Mouse (Mus musculus) liver, embryonic 16.5 days (tissue): ENCODE measurements around the gene Nrgn. TPM values are rescaled to one million over a fixed set of nuclear protein-coding genes. Genes with fewer than 3 reads are reported as not detected.

Experiments
- ATAC-seq: fragments of 200-750 bp; cut with Nextera tagmentation; 2 replicates; pipeline ENCODE4 v1.8.0; 2017; ENCODE audit warnings: low read depth, mild to moderate bottlenecking, moderate number of reproducible peaks, moderate library complexity
- H3K27ac ChIP-seq: fragments of 300-500 bp; sonication (generic); 2 replicates; pipeline ENCODE4 v1.5.1; 2014; ENCODE audit warnings: mild to moderate bottlenecking, low read length
- H3K27me3 ChIP-seq: fragments of 300-500 bp; sonication (generic); 2 replicates; pipeline ENCODE4 v1.6.1; 2014; ENCODE audit warnings: low read depth, low read length, mixed read lengths; ENCODE audit not compliant: control insufficient read depth, insufficient read depth
- H3K36me3 ChIP-seq: fragments of 300-500 bp; sonication (generic); 2 replicates; pipeline ENCODE4 v1.6.1; 2014; ENCODE audit warnings: mild to moderate bottlenecking; ENCODE audit not compliant: control insufficient read depth, insufficient read depth
- H3K4me1 ChIP-seq: fragments of 300-500 bp; sonication (generic); 2 replicates; pipeline ENCODE4 v1.6.1; 2014; ENCODE audit warnings: low read depth, low read length, mixed read lengths; ENCODE audit not compliant: control insufficient read depth
- H3K4me2 ChIP-seq: fragments of 300-500 bp; sonication (generic); 2 replicates; pipeline ENCODE4 v1.6.1; 2014; ENCODE audit warnings: low read depth, low read length, mixed read lengths
- H3K4me3 ChIP-seq: fragments of 300-500 bp; sonication (generic); 2 replicates; pipeline ENCODE4 v1.5.1; 2014; ENCODE audit warnings: low read depth, mild to moderate bottlenecking, low read length
- H3K9ac ChIP-seq: fragments of 300-500 bp; sonication (generic); 2 replicates; pipeline ENCODE4 v1.6.1; 2014; ENCODE audit warnings: low read depth, low read length
- H3K9me3 ChIP-seq: fragments of 300-500 bp; sonication (generic); replicated peaks from 2 replicates; pipeline ENCODE4 v1.6.1; 2016; ENCODE audit warnings: low read length; ENCODE audit not compliant: control insufficient read depth
- WGBS: fragments of 180-500 bp; shearing (Covaris S2); extraction: QIAGEN DNeasy Blood & Tissue Kit; methylation state at CpG from one replicate; pipeline ENCODE4 v1.1.7; 2014; ENCODE audit not compliant: insufficient replicate concordance; 5-methylcytosine and 5-hydroxymethylcytosine counted together
- polyA plus RNA-seq: library from polyadenylated mRNA; unstranded; fragments of >200 nt; fragmentation: Nextera tagmentation; extraction: Ambion mirVana; gene quantifications from 2 replicates; pipeline ENCODE4 v1.2.1, GENCODE M21; 2015

Gene Nrgn
- polyA plus RNA-seq, 1 experiment from 2014 or later: 6.3 TPM

GRCm38 (mm10) chr9:37583594-37583993 is 30.9 kb upstream of the Nrgn start:
- no peaks in the 10 kb centered on the region for H3K9me3 ChIP-seq
- no peak overlapping the region for H3K4me3 ChIP-seq
- no peak overlapping the region for H3K4me2 ChIP-seq
- H3K27me3 ChIP-seq: no peaks in the 10 kb centered on the region
- 70% methylated on average over 5 of the region's 5 CpGs for WGBS
- H3K9ac ChIP-seq: no peak overlapping the region
- H3K36me3 ChIP-seq: no peaks in the 10 kb centered on the region
- ATAC-seq: no peak
- H3K4me1 ChIP-seq: no peaks in the 10 kb centered on the region
- no peak overlapping the region for H3K27ac ChIP-seq

- ATAC-seq: peak; percentile 27; the same call in 1 of the 2 replicates
- H3K4me1 ChIP-seq: peaks cover 7% of the 10 kb centered on the region
- H3K9ac ChIP-seq: no peak overlapping the region
- no peaks in the 10 kb centered on the region for H3K9me3 ChIP-seq
- H3K36me3 ChIP-seq: no peaks in the 10 kb centered on the region
- H3K27ac ChIP-seq: no peak overlapping the region
- H3K4me2 ChIP-seq: peak overlapping the region; percentile 8; the same call in 1 of the 2 replicates
- H3K27me3 ChIP-seq: no peaks in the 10 kb centered on the region
- WGBS: 16% methylated on average over 14 of the region's 14 CpGs
- H3K4me3 ChIP-seq: no peak overlapping the region
Measured at GRCm38 (mm10) chr9:37576436-37576930, 23.8 kb upstream of the Nrgn start.

DNA sequence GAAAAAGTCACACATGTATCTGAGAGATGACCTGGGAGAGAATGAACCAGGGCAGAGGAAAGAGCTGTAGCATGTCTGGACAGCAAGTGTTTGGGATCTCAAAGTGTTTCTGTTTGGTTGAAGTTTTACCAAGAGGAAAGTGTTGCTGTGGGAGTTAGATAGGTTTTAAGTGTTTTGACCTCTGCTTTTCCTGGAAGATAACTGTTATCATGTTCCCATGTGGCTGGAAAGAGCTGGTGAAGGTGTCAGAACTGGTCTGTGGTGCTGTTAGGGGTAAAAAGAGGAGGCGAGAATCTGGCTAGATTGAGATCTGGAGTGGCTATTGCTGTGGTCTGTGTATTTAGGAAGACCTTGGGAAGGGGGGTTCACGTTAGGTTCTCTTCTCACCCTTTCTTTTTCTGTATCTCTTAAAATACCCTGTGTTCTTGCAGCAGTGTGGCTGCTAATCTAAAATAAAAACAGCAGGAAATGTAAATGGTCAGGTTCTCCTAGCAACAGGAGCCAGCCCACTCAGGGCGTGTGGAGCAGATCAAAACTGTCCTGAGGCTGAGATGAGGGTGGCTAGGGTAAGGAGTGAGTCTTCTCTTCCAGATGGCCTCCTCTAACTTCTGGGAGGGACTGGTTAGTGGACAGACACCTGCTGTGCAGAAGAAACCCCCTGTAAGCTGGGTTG is 19.6 kb upstream of the Nrgn start:
- Histone ChIP-seq H3K27ac (no peak overlapping the region), H3K4me1 (peaks cover 27% of the 10 kb centered on the region), H3K4me2 (no peak overlapping the region), H3K4me3 (no peak overlapping the region), H3K9me3 (no peaks in the 10 kb centered on the region), H3K36me3 (no peaks in the 10 kb centered on the region), H3K9ac (no peak overlapping the region), H3K27me3 (no peaks in the 10 kb centered on the region)
- no peak for ATAC-seq
- WGBS: 26% methylated on average over 3 of the region's 3 CpGs

DNA sequence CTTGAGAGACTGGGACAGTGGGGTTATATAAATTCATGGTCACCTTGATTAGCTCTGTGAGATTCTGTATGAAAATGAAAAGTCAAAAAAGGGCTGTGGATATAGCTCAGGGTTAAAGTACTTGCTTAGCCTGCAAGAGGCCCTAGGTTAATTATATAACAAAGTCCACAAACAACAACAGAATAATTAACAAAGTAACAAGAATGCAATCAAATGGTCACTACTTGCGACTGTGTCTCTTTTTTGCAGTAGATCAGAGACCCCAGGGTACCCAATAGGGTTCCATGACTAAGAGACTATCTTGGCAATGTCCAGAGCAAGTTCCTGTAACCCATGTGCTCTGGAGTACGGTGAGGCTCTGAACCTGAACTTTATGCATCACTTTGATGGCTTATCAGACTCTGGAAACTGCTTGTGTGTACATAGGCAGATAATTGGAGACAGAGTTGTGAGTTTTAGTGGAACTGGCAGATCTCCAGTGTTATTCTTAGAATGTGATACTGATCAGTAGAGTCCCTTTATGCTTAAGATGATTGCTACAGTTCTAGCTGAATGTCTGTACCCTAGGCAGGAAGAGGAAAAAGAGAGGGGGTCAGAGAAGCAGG is 16.6 kb upstream of the Nrgn start:
- 30% methylated on average over 2 of the region's 2 CpGs for WGBS
- Histone ChIP-seq H3K27ac (no peak overlapping the region), H3K9me3 (no peaks in the 10 kb centered on the region), H3K4me2 (no peak overlapping the region), H3K27me3 (no peaks in the 10 kb centered on the region), H3K9ac (no peak overlapping the region), H3K36me3 (no peaks in the 10 kb centered on the region), H3K4me1 (peaks cover 31% of the 10 kb centered on the region), H3K4me3 (no peak overlapping the region)
- peak; percentile 56 for ATAC-seq

- no peak for ATAC-seq
- Histone ChIP-seq H3K4me2 (no peak overlapping the region), H3K36me3 (no peaks in the 10 kb centered on the region), H3K4me1 (peaks cover 34% of the 10 kb centered on the region), H3K27ac (no peak overlapping the region), H3K27me3 (no peaks in the 10 kb centered on the region), H3K4me3 (no peak overlapping the region), H3K9me3 (no peaks in the 10 kb centered on the region), H3K9ac (no peak overlapping the region)
- WGBS: 35% methylated on average over 4 of the region's 4 CpGs
Measured at GRCm38 (mm10) chr9:37568605-37569214, 16.0 kb upstream of the Nrgn start.

GRCm38 (mm10) chr9:37567892-37568604 is 15.3 kb upstream of the Nrgn start:
- 0 out of 2 replicates have a peak overlapping the region, but pooled peaks have one; percentile 2 for H3K4me3 ChIP-seq
- peak overlapping the region; percentile 13; the same call in 1 of the 2 replicates for H3K9ac ChIP-seq
- H3K36me3 ChIP-seq: no peaks in the 10 kb centered on the region
- peak overlapping the region; percentile 39 for H3K4me2 ChIP-seq
- no peaks in the 10 kb centered on the region for H3K9me3 ChIP-seq
- peaks cover 34% of the 10 kb centered on the region for H3K4me1 ChIP-seq
- peak; percentile 35 for ATAC-seq
- H3K27me3 ChIP-seq: no peaks in the 10 kb centered on the region
- WGBS: 8% methylated on average over 15 of the region's 15 CpGs
- no peak overlapping the region for H3K27ac ChIP-seq

GRCm38 (mm10) chr9:37567454-37567853 is 14.8 kb upstream of the Nrgn start:
- no peaks in the 10 kb centered on the region for H3K9me3 ChIP-seq
- peak; percentile 43; the same call in 1 of the 2 replicates for ATAC-seq
- no peak overlapping the region for H3K27ac ChIP-seq
- peaks cover 30% of the 10 kb centered on the region for H3K4me1 ChIP-seq
- no peak overlapping the region for H3K4me3 ChIP-seq
- no peaks in the 10 kb centered on the region for H3K27me3 ChIP-seq
- peak overlapping the region; percentile 39 for H3K4me2 ChIP-seq
- no peaks in the 10 kb centered on the region for H3K36me3 ChIP-seq
- H3K9ac ChIP-seq: no peak overlapping the region; the same call in 1 of the 2 replicates
- 21% methylated on average over 5 of the region's 5 CpGs for WGBS

DNA sequence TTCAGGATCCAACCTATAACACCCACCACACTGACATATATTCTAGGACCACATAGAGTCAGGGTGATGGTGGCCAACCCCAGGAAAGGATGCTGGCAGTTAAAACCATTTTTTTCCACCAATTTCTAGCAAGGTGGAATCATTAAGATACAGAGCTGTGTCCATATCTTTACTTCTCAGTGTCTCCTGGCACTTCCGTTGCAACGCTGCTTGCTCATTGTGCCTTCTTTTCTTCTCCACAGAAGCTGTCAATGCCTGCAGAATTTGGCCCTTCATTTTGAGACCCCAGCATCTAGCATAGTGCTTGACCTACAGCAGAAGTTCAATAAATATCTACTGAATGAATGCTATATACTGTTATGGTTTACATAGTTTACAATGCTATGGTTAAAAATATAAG is 14.3 kb upstream of the Nrgn start:
- H3K4me1 ChIP-seq: peaks cover 27% of the 10 kb centered on the region
- WGBS: 35% methylated on average over 2 of the region's 2 CpGs
- no peak overlapping the region for H3K4me3 ChIP-seq
- H3K9ac ChIP-seq: no peak overlapping the region
- H3K36me3 ChIP-seq: no peaks in the 10 kb centered on the region
- no peak overlapping the region for H3K27ac ChIP-seq
- 0 out of 2 replicates have a peak, but pooled peaks have one; percentile 9 for ATAC-seq
- no peaks in the 10 kb centered on the region for H3K27me3 ChIP-seq
- H3K4me2 ChIP-seq: no peak overlapping the region
- no peaks in the 10 kb centered on the region for H3K9me3 ChIP-seq
